Mouse (Mus musculus): ENCODE results near the gene Rac3. TPM values are rescaled to one million over a fixed set of nuclear protein-coding genes. Genes with fewer than 3 reads are reported as not detected.
"Not testable (repeated sequence)": the region's sequence is repeated elsewhere in the genome, so short reads cannot be mapped to it uniquely, and the experiment has no call there.

Rac3 gene
- total and polyA plus RNA-seq, 2 experiments from 2014 or later, result 639 to 698 TPM

- Histone ChIP-seq H3K27me3 (ENCODE audit: insufficient read depth, low read length) (no peaks in the 10 kb centered on the region), H3K27ac (peak within 1 kb of the TSS; percentile 32; the same call in 1 of the 2 replicates), H3K36me3 (ENCODE audit: insufficient read depth, low read length) (no peaks in the 10 kb centered on the region), H3K4me3 (ENCODE audit: low read length) (peak within 1 kb of the TSS; percentile 49), H3K4me2 (ENCODE audit: low read depth, low read length) (peak within 1 kb of the TSS; percentile 78), H3K4me1 (ENCODE audit: insufficient read depth, low read length) (peaks cover 4% of the 10 kb centered on the region; the same call in 1 of the 2 replicates), H3K9ac (replicated peaks; ENCODE audit: low read length) (peak within 1 kb of the TSS; percentile 57), H3K9me3 (ENCODE audit: low read length) (no peaks in the 10 kb centered on the region)
- TF ChIP-seq CTCF (IDR thresholded peaks at IDR 0.05; ENCODE audit: low read depth), result peak; percentile 57
- WGBS, result 3% methylated on average over 14 of the region's 14 CpGs
- ATAC-seq (peak; percentile 91), DNase-seq (ENCODE audit: low spot score) (peak; percentile 87)
Observed at GRCm38 (mm10) chr11:120727169-120727527, 5.9 kb downstream of the Rac3 start, which contains the start of gene Dcxr. Gene Dcxr, minus strand, starts transcription at chr11:120727281.

- Histone ChIP-seq H3K27me3 (ENCODE audit: insufficient read depth, low read length) (no peaks in the 10 kb centered on the region), H3K4me2 (ENCODE audit: low read depth, low read length) (no peak overlapping the region; the same call in 1 of the 2 replicates), H3K9me3 (ENCODE audit: low read length) (no peaks in the 10 kb centered on the region), H3K4me1 (ENCODE audit: insufficient read depth, low read length) (peaks cover 4% of the 10 kb centered on the region; the same call in 1 of the 2 replicates), H3K36me3 (ENCODE audit: insufficient read depth, low read length) (no peaks in the 10 kb centered on the region), H3K4me3 (ENCODE audit: low read length) (no peak overlapping the region), H3K9ac (replicated peaks; ENCODE audit: low read length) (no peak overlapping the region), H3K27ac (no peak overlapping the region)
- no peak for ATAC-seq
- WGBS, result 63% methylated on average over 11 of the region's 12 CpGs
- DNase-seq (ENCODE audit: low spot score), result no peak
- TF ChIP-seq CTCF (IDR thresholded peaks at IDR 0.05; ENCODE audit: low read depth), result no peak
Observed at GRCm38 (mm10) chr11:120727564-120727963, 6.3 kb downstream of the Rac3 start.

- no peaks in the 10 kb centered on the region for H3K9me3 ChIP-seq (ENCODE audit: low read length)
- H3K4me1 ChIP-seq (ENCODE audit: insufficient read depth, low read length), result peaks cover 4% of the 10 kb centered on the region; the same call in 1 of the 2 replicates
- no peak overlapping the region for H3K4me3 ChIP-seq (ENCODE audit: low read length)
- no peak overlapping the region for H3K9ac ChIP-seq (replicated peaks; ENCODE audit: low read length)
- H3K27ac ChIP-seq, result no peak overlapping the region
- ATAC-seq, result no peak
- no peak for TF ChIP-seq CTCF (IDR thresholded peaks at IDR 0.05; ENCODE audit: low read depth)
- no peak for DNase-seq (ENCODE audit: low spot score)
- 70% methylated on average over 11 of the region's 11 CpGs for WGBS
- no peaks in the 10 kb centered on the region for H3K36me3 ChIP-seq (ENCODE audit: insufficient read depth, low read length)
- no peaks in the 10 kb centered on the region for H3K27me3 ChIP-seq (ENCODE audit: insufficient read depth, low read length)
- H3K4me2 ChIP-seq (ENCODE audit: low read depth, low read length), result no peak overlapping the region
Observed at GRCm38 (mm10) chr11:120728530-120729240, 7.4 kb downstream of the Rac3 start.

GRCm38 (mm10) chr11:120729432-120730050 lies 8.3 kb downstream of the Rac3 start:
- H3K9ac ChIP-seq (replicated peaks; ENCODE audit: low read length); H3K27me3 ChIP-seq (ENCODE audit: insufficient read depth, low read length); H3K27ac ChIP-seq; H3K4me3 ChIP-seq (ENCODE audit: low read length); ATAC-seq; H3K9me3 ChIP-seq (ENCODE audit: low read length); H3K4me1 ChIP-seq (ENCODE audit: insufficient read depth, low read length); H3K36me3 ChIP-seq (ENCODE audit: insufficient read depth, low read length); H3K4me2 ChIP-seq (ENCODE audit: low read depth, low read length): not testable (repeated sequence)
- WGBS, result 3% methylated on average over 18 of the region's 21 CpGs
- peak; percentile 48 for DNase-seq (ENCODE audit: low spot score)

- H3K4me2 ChIP-seq (ENCODE audit: low read depth, low read length), result no peak overlapping the region
- H3K36me3 ChIP-seq (ENCODE audit: insufficient read depth, low read length), result no peaks in the 10 kb centered on the region
- no peak for DNase-seq (ENCODE audit: low spot score)
- no peak overlapping the region for H3K4me3 ChIP-seq (ENCODE audit: low read length)
- H3K27ac ChIP-seq, result no peak overlapping the region
- H3K9ac ChIP-seq (replicated peaks; ENCODE audit: low read length), result no peak overlapping the region
- ATAC-seq, result no peak
- 86% methylated on average over 10 of the region's 10 CpGs for WGBS
- no peaks in the 10 kb centered on the region for H3K27me3 ChIP-seq (ENCODE audit: insufficient read depth, low read length)
- no peak for TF ChIP-seq CTCF (IDR thresholded peaks at IDR 0.05; ENCODE audit: low read depth)
- H3K9me3 ChIP-seq (ENCODE audit: low read length), result no peaks in the 10 kb centered on the region
- H3K4me1 ChIP-seq (ENCODE audit: insufficient read depth, low read length), result peaks cover 4% of the 10 kb centered on the region; the same call in 1 of the 2 replicates
Observed at GRCm38 (mm10) chr11:120730331-120730870, 9.1 kb downstream of the Rac3 start.

- Histone ChIP-seq H3K27me3 (ENCODE audit: insufficient read depth, low read length) (no peaks in the 10 kb centered on the region), H3K36me3 (ENCODE audit: insufficient read depth, low read length) (no peaks in the 10 kb centered on the region), H3K4me3 (ENCODE audit: low read length) (no peak overlapping the region), H3K9me3 (ENCODE audit: low read length) (no peaks in the 10 kb centered on the region), H3K4me2 (ENCODE audit: low read depth, low read length) (no peak overlapping the region), H3K9ac (replicated peaks; ENCODE audit: low read length) (no peak overlapping the region), H3K27ac (no peak overlapping the region), H3K4me1 (ENCODE audit: insufficient read depth, low read length) (peaks cover 4% of the 10 kb centered on the region; the same call in 1 of the 2 replicates)
- no peak for DNase-seq (ENCODE audit: low spot score)
- 89% methylated on average over 1 of the region's 1 CpGs for WGBS
- no peak for TF ChIP-seq CTCF (IDR thresholded peaks at IDR 0.05; ENCODE audit: low read depth)
- ATAC-seq, result no peak
Observed at GRCm38 (mm10) chr11:120731395-120731794, 10.1 kb downstream of the Rac3 start.

Data from hindbrain, postnatal 0 days (tissue).